Mouse (Mus musculus) heart, embryonic 11.5 days (tissue): ENCODE data around the gene Cdk14. TPM values are rescaled to one million over a fixed set of nuclear protein-coding genes. Genes with fewer than 3 reads are reported as not detected.

Source experiments
- ATAC-seq: fragments of 200-750 bp; cut with Nextera tagmentation; replicated peaks from 2 replicates; pipeline ENCODE4 v1.8.0; 2017; ENCODE audit warnings: moderate library complexity; ENCODE audit not compliant: insufficient number of reproducible peaks, low FRiP score, low TSS enrichment
- H3K27ac ChIP-seq: fragments of 300-500 bp; sonication (generic); 2 replicates; pipeline ENCODE4 v1.5.1; 2014; ENCODE audit warnings: mild to moderate bottlenecking, low read depth, low read length
- H3K27me3 ChIP-seq: fragments of 300-500 bp; sonication (generic); 2 replicates; pipeline ENCODE4 v1.6.1; 2014; ENCODE audit warnings: mild to moderate bottlenecking, low read length, mixed read lengths; ENCODE audit not compliant: control insufficient read depth, insufficient read depth
- H3K36me3 ChIP-seq: fragments of 300-500 bp; sonication (generic); 2 replicates; pipeline ENCODE4 v1.6.1; 2014; ENCODE audit warnings: mild to moderate bottlenecking, low read length, moderate library complexity, mixed read lengths; ENCODE audit not compliant: control insufficient read depth, insufficient read depth
- H3K4me1 ChIP-seq: fragments of 300-500 bp; sonication (generic); 2 replicates; pipeline ENCODE4 v1.6.1; 2014; ENCODE audit warnings: low read length; ENCODE audit not compliant: control insufficient read depth, insufficient read depth
- H3K4me2 ChIP-seq: fragments of 300-500 bp; sonication (generic); 2 replicates; pipeline ENCODE4 v1.6.1; 2014; ENCODE audit warnings: mild to moderate bottlenecking, moderate library complexity
- H3K4me3 ChIP-seq: fragments of 300-500 bp; sonication (generic); 2 replicates; pipeline ENCODE4 v1.5.1; 2014; ENCODE audit warnings: low read depth, low read length
- H3K9ac ChIP-seq: fragments of 300-500 bp; sonication (generic); 2 replicates; pipeline ENCODE4 v1.6.1; 2014; ENCODE audit warnings: mild to moderate bottlenecking, low read depth, low read length, moderate library complexity
- H3K9me3 ChIP-seq: fragments of 300-500 bp; sonication (generic); replicated peaks from 2 replicates; pipeline ENCODE4 v1.6.1; 2016; ENCODE audit warnings: low read length; ENCODE audit not compliant: control insufficient read depth
- WGBS: fragments of 180-500 bp; shearing (Covaris S2); extraction: QIAGEN DNeasy Blood & Tissue Kit; methylation state at CpG from one replicate; pipeline ENCODE4 v1.1.7; 2014; ENCODE audit not compliant: insufficient replicate concordance; 5-methylcytosine and 5-hydroxymethylcytosine counted together
- polyA plus RNA-seq: library from polyadenylated mRNA; unstranded; fragments of >200 nt; fragmentation: Nextera tagmentation; extraction: Ambion mirVana; gene quantifications from 2 replicates; pipeline ENCODE4 v1.2.1, GENCODE M21; 2014

The Cdk14 gene
- polyA plus RNA-seq, 1 experiment from 2014 or later = 20.1 TPM

DNA sequence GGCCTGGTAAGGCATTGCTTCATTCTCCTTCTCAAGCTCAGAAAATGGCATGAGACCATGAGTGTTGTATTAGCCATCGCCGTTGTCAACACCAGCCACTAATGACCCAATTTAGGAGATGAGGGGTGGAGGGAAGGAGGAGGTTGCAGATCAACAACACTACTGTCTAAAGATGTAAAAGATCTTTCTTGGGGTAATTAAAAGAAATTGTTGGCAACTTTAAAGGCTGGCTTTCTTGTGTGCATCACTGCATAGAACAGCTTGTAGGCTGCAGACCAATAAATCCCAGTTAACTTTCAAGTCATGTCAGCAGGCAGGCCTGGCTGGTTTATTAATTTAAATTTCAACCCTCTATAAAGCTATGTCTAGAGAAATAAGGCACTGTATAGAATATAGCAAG, 559.0 kb downstream of the Cdk14 start:
- H3K9ac ChIP-seq = no peak overlapping the region
- H3K4me2 ChIP-seq = no peak overlapping the region
- WGBS = 84% methylated on average over 2 of the region's 2 CpGs
- H3K4me3 ChIP-seq = no peak overlapping the region
- H3K9me3 ChIP-seq = no peaks in the 10 kb centered on the region
- H3K27me3 ChIP-seq = no peaks in the 10 kb centered on the region
- ATAC-seq = no peak
- H3K4me1 ChIP-seq = peaks cover 4% of the 10 kb centered on the region
- H3K27ac ChIP-seq = no peak overlapping the region
- H3K36me3 ChIP-seq = no peaks in the 10 kb centered on the region

DNA sequence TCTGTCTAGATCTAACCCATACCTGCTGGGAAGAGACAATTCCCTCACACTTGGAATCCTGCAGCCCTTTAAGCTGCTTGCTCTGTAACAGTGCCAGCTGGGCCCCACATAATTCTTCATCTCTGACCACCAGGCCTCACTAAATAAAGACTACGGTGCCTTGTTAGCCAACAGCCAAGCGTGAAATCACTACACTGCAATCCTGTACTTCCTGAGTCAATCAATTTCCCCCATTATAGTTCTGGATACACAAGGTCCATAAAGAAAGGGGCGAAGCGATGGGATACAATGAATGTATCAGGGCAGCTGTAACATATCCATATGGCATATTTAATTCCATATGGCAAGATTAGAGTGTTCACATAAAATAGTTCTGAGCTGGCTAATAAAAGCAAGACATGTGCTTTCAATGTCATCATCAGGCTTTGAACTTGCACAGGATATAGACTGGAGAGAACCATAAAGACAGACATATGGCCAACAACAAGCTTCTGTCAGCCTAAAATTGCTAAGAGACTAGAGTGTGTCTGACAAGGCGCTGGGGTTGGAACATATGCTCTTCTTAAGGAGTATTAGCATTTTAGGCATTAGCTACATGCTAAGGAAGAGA, 562.0 kb downstream of the Cdk14 start:
- no peaks in the 10 kb centered on the region for H3K27me3 ChIP-seq
- no peak for ATAC-seq
- no peak overlapping the region for H3K9ac ChIP-seq
- 87% methylated on average over 5 of the region's 5 CpGs for WGBS
- H3K4me3 ChIP-seq = no peak overlapping the region
- no peak overlapping the region for H3K4me2 ChIP-seq
- H3K9me3 ChIP-seq = no peaks in the 10 kb centered on the region
- H3K36me3 ChIP-seq = no peaks in the 10 kb centered on the region
- H3K4me1 ChIP-seq = no peaks in the 10 kb centered on the region
- no peak overlapping the region for H3K27ac ChIP-seq

DNA sequence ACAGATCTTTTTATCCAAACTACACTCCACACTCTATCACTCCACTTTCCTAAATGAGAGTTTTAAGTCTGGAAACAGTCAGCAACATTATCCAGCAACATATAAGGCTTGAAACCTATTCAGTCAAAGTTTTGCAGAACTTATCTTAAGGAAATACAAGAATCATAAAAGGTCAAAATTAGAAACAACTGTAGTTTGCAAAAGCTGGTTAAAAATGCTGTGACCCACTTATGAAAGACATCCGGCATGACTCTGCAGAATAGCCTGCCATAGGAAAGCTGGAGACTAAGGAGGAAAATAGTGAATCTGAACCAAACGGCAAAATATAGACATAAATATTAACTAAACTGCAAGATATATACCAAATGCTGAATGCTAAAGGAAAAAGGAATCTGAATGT, 566.6 kb downstream of the Cdk14 start:
- H3K36me3 ChIP-seq = no peaks in the 10 kb centered on the region
- no peak overlapping the region for H3K4me2 ChIP-seq
- ATAC-seq = no peak
- no peak overlapping the region for H3K27ac ChIP-seq
- H3K9ac ChIP-seq = no peak overlapping the region
- no peaks in the 10 kb centered on the region for H3K27me3 ChIP-seq
- H3K9me3 ChIP-seq = no peaks in the 10 kb centered on the region
- H3K4me3 ChIP-seq = no peak overlapping the region
- WGBS = 86% methylated on average over 2 of the region's 2 CpGs
- no peaks in the 10 kb centered on the region for H3K4me1 ChIP-seq

DNA sequence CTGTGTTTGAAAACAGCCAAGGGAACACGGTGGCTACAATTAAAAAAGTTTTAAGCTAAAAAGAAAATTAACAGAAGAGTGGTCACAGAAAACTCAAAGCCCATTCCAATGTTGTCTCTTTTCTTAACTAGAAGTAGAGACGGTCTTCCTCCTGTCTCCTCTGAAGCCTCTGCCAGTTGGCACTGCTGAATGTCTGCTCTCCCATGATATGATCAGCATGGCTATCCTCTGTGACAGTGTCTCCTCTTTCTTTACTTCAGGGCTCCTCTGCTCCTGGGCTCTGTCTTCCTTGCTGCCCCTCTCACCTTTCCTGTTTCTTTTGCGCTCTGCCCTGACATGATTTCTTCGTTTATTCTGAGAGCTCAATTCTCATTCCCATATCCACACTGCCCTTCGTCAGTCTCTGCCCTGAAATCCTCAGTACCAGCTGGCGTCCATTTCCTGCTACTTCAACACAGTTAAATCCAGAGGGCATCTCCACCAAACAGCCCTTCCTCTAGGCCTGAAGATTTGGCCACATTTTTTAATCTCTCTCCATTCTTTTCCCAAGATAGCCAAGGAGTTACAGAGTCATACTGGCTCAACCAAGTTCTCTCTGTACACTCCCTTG, 567.3 kb downstream of the Cdk14 start:
- Histone ChIP-seq H3K9ac (no peak overlapping the region), H3K27ac (no peak overlapping the region), H3K4me1 (no peaks in the 10 kb centered on the region), H3K36me3 (no peaks in the 10 kb centered on the region), H3K9me3 (no peaks in the 10 kb centered on the region), H3K27me3 (no peaks in the 10 kb centered on the region), H3K4me3 (no peak overlapping the region), H3K4me2 (no peak overlapping the region)
- no peak for ATAC-seq
- WGBS = 71% methylated on average over 6 of the region's 6 CpGs

DNA sequence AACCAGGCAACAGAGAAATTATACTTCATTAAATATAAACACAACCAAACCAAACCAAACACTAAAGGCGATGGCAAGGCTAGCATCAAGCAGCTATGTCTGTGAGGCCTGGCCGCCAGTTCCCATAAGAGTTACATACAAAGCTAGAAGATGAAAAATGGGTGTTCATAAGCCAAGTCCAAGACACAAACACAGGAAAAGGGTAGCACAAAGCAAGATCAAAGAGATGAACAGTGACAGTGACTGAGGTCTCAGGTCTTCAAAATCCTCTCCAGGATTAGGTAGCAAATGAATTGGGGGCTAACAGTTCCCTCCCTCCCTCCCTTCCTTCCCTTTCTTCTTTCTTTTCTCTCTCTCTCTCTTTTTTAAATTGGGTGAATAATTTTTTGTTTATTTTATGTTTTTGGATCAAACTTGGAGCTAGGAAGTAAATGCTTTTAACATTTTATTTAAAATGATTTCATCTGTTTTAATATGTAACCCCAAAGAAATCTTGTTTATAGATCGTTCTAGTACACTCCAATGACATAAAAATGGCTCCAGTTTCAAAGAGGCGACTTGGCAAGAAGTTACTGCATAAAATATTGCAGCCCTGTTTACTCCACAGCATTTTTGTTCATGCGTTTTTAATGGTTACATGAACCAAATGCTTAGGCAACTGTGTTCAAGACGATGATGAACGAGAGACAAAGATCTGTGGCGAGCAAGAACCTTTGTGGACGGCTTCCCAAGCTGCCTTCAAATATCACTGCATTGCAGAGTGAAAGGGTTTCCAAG, 568.0 kb downstream of the Cdk14 start:
- Histone ChIP-seq H3K4me3 (no peak overlapping the region), H3K9ac (no peak overlapping the region), H3K9me3 (no peaks in the 10 kb centered on the region), H3K36me3 (no peaks in the 10 kb centered on the region), H3K27ac (no peak overlapping the region), H3K4me2 (no peak overlapping the region), H3K4me1 (no peaks in the 10 kb centered on the region), H3K27me3 (no peaks in the 10 kb centered on the region)
- 80% methylated on average over 9 of the region's 9 CpGs for WGBS
- no peak for ATAC-seq

DNA sequence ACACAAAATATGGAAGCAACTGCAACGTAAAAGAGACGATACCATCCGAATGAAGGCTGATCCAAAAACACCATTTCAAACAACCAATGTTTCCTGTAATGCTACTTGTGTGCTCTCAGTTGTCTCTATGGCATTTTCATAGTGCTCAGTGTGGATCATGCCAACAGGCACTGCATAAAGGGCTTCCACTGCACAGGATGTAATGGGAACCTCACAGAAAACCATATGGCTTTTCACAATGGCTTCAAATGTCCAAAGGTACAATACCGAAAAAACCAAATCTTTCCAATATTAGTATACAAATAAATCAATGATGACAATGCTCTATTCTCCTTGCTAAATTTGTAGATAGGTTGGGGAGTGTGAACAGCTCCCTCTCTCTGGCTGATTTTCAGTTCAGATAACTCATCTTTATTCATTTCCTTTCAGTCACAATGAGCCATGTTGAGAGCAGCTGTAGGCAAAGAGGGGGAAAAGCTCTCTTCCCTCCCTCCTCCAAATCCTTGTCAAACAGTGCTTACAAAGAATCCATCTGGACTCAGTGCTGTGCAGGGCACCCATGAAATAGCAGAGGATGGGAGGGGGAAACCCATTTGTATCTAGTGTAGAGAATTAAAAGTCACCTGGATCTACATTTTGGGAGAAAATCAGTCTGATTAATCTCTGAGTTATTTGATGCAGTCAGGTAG, 568.7 kb downstream of the Cdk14 start:
- Histone ChIP-seq H3K9ac (no peak overlapping the region), H3K36me3 (no peaks in the 10 kb centered on the region), H3K9me3 (no peaks in the 10 kb centered on the region), H3K4me3 (no peak overlapping the region), H3K4me2 (no peak overlapping the region), H3K27ac (no peak overlapping the region), H3K27me3 (no peaks in the 10 kb centered on the region), H3K4me1 (no peaks in the 10 kb centered on the region)
- no peak for ATAC-seq
- 97% methylated on average over 4 of the region's 4 CpGs for WGBS

DNA sequence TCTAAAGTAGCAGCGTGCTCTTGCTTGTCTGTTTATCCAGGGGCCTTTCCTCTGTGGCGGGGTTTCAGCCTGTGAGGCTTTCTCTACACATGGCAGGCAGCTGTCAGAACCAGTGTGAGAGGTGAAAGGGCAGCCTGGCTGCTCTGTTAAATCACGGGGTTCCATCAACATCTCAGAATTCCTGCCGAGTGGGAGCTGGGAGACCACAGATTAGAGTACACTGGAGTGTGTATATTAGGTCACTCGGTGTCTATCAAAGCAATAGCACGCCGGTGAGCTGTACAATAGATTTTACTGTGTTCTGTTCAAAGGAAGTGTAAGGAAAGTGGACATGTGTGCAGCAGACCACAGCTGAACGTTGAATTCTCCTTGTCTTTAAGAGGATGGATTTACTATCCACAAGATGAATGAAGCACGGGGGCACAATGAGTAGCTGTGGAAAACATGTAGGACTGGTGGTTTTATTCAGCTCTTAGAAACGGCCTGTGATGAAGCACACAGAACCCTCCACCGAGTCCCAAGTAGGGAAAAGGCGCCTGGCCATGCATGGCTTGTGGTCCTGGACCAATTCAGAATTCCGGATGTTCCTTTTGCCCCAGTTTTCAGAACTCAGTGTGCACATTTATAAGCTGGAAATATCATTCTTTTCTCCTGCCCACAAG, 585.2 kb downstream of the Cdk14 start:
- Histone ChIP-seq H3K4me1 (peaks cover 17% of the 10 kb centered on the region), H3K4me3 (no peak overlapping the region), H3K27me3 (no peaks in the 10 kb centered on the region), H3K36me3 (no peaks in the 10 kb centered on the region), H3K9me3 (no peaks in the 10 kb centered on the region), H3K27ac (peak overlapping the region; percentile 35), H3K4me2 (no peak overlapping the region), H3K9ac (no peak overlapping the region)
- 33% methylated on average over 13 of the region's 13 CpGs for WGBS
- ATAC-seq = no peak; the same call in 1 of the 2 replicates

DNA sequence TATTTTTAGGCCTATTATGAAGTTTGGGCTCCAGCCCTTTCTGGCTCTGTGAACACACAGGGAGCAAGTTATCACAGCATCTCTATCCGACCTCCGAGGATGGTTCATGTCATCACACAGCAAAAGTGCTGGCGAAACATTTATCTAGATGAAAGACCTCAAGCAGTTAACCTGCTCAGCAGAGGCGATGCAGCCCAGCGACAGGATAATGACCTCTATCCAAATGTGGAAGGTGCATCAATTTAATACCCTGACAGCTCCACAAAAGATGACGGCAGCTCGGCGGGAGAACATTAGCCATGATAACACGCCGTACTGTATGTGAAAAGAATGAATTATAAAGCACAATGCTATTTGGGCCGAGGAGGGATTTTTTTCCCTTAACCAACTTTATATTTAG, 586.2 kb downstream of the Cdk14 start:
- Histone ChIP-seq H3K4me3 (no peak overlapping the region), H3K36me3 (no peaks in the 10 kb centered on the region), H3K9me3 (no peaks in the 10 kb centered on the region), H3K27ac (no peak overlapping the region), H3K27me3 (no peaks in the 10 kb centered on the region), H3K9ac (no peak overlapping the region), H3K4me2 (no peak overlapping the region), H3K4me1 (peaks cover 17% of the 10 kb centered on the region)
- no peak for ATAC-seq
- 43% methylated on average over 11 of the region's 11 CpGs for whole genome bisulfite sequencing
